9 mouse cellular contexts compared by ENCODE assay signal in genomic region chr5:37010666-37011317, GRCm38 (mm10). TPM values are rescaled to one million over a fixed set of nuclear protein-coding genes. Genes with fewer than 3 reads are reported as not detected.
DNase-seq lines count a peak whose midpoint lies in the region; ATAC-seq and TF ChIP-seq lines count a peak whose summit lies in the region.
"Had no signal": no experiment of that assay in that cellular context is flagged by ENCODE, and none has a peak within 500 bp of the region (broad histone marks: within the 10 kb centered on the region; RNA-seq: fewer than 3 reads in every experiment).

No protein-coding gene starts in this region.

- TF ChIP-seq CTCF in forebrain, postnatal 0 days (IDR thresholded peaks at IDR 0.05; ENCODE audit: low read depth), result peak; percentile 69

- H3K9ac ChIP-seq in forebrain, postnatal 0 days, result peak overlapping the region; percentile 15; the same call in 1 of the 2 replicates

- H3K9me3 ChIP-seq in forebrain, postnatal 0 days (ENCODE audit: low read length), result peaks cover 9% of the 10 kb centered on the region; the same call in 1 of the 2 replicates

- H3K4me2 ChIP-seq in forebrain, postnatal 0 days (ENCODE audit: low read depth), result no peak overlapping the region

- 0 out of 2 replicates have a peak, but pooled peaks cover 4% of the 10 kb centered on the region for H3K4me1 ChIP-seq in forebrain, postnatal 0 days (ENCODE audit: insufficient read depth)

- ATAC-seq in forebrain, postnatal 0 days, result peak; percentile 95

- WGBS in forebrain, postnatal 0 days, result 53% methylated on average over 10 of the region's 10 CpGs

- H3K27me3 ChIP-seq in forebrain, postnatal 0 days (ENCODE audit: insufficient read depth, low read length), result peaks cover 3% of the 10 kb centered on the region; the same call in 1 of the 2 replicates

- peak; percentile 52 for DNase-seq in heart, adult 11 months
- no peak for DNase-seq in heart, postnatal 4 days
- peak; percentile 80 for DNase-seq in forebrain, postnatal 0 days
- peak; percentile 49 to 50 for DNase-seq in layer of hippocampus, postnatal 36 days
- DNase-seq in right cerebral cortex, adult 2 months (ENCODE audit: low spot score in 2 of 2), result peak; percentile 72 to 78
- no peak for DNase-seq in kidney, postnatal 14 days
- no peak for DNase-seq in kidney, postnatal 4 days
- DNase-seq: heart, adult 2 months; lung, adult 18-20 months had no signal

- H3K36me3 ChIP-seq in forebrain, postnatal 0 days (ENCODE audit: insufficient read depth), result no peaks in the 10 kb centered on the region

- H3K4me3 ChIP-seq in forebrain, postnatal 0 days (ENCODE audit: low read depth, low read length), result no peak overlapping the region
- H3K4me3 ChIP-seq: heart, adult 2 months had no signal

- peak overlapping the region; percentile 42 for H3K27ac ChIP-seq in forebrain, postnatal 0 days (ENCODE audit: low read depth, low read length)
- H3K27ac ChIP-seq: heart, adult 2 months had no signal

RNA-seq across cellular contexts. Expression of gene Wfs1, which starts 21.8 kb away (rescaled TPM):
- total RNA-seq in heart, postnatal 4 days (2021), result 10 to 100 TPM; 26.3 to 27.7 TPM
- total RNA-seq in forebrain, postnatal 0 days (2014; rRNA removed), result 9.6 and 12.9 TPM in 2 replicates
- polyA plus RNA-seq in forebrain, postnatal 0 days (2015; fragmentation: Nextera tagmentation; extraction: Ambion mirVana), result 10.3 and 16.9 TPM in 2 replicates
- total RNA-seq in layer of hippocampus, postnatal 36 days (2021), result 100 to 1,000 TPM; 157 to 178 TPM

Comparison
In these comparisons a context has a peak if more than half of its experiments do, and no peak if none do; other contexts are left out.
1. DNase-seq: peak in heart, adult 11 months (single experiment), forebrain, postnatal 0 days (single experiment), layer of hippocampus, postnatal 36 days (2 of 2) and right cerebral cortex, adult 2 months (2 of 2); none in heart, postnatal 4 days (single experiment), kidney, postnatal 14 days (single experiment) and kidney, postnatal 4 days (0 of 2).
2. RNA of gene Wfs1, which starts 21.8 kb away (total RNA-seq): 157 to 178 TPM in layer of hippocampus, postnatal 36 days; 26.3 to 27.7 TPM in heart, postnatal 4 days and 9.6 to 12.9 TPM in forebrain, postnatal 0 days; every median in the first group is over 4 times any median in the second.